Mouse (Mus musculus) limb, embryonic 11.5 days (tissue): ENCODE data around the gene Ltbp2. TPM values are rescaled to one million over a fixed set of nuclear protein-coding genes. Genes with fewer than 3 reads are reported as not detected.

Source experiments
- ATAC-seq: fragments of 200-750 bp; cut with Nextera tagmentation; 2 replicates; pipeline ENCODE4 v1.8.0; 2017; ENCODE audit warnings: low read depth; ENCODE audit not compliant: insufficient number of reproducible peaks, low FRiP score, low TSS enrichment
- DNase-seq: peaks from one replicate; pipeline ENCODE4 v3.0.0-alpha.2; 2015; ENCODE audit warnings: low spot score
- H3K27ac ChIP-seq: fragments of 300-500 bp; sonication (generic); replicated peaks from 2 replicates; pipeline ENCODE4 v1.5.1; 2014; ENCODE audit warnings: low read depth, mild to moderate bottlenecking, low read length
- H3K27me3 ChIP-seq: fragments of 300-500 bp; sonication (generic); 2 replicates; pipeline ENCODE4 v1.6.1; 2014; ENCODE audit warnings: mild to moderate bottlenecking, low read length, mixed read lengths; ENCODE audit not compliant: control insufficient read depth, insufficient read depth
- H3K36me3 ChIP-seq: fragments of 300-500 bp; sonication (generic); 2 replicates; pipeline ENCODE4 v1.6.1; 2014; ENCODE audit warnings: mild to moderate bottlenecking, low read length, moderate library complexity, mixed read lengths; ENCODE audit not compliant: control insufficient read depth, insufficient read depth
- H3K4me1 ChIP-seq: fragments of 300-500 bp; sonication (generic); 2 replicates; pipeline ENCODE4 v1.6.1; 2014; ENCODE audit warnings: low read length, mixed read lengths; ENCODE audit not compliant: control insufficient read depth, insufficient read depth
- H3K4me2 ChIP-seq: fragments of 300-500 bp; sonication (generic); 2 replicates; pipeline ENCODE4 v1.6.1; 2014; ENCODE audit warnings: low read depth, mild to moderate bottlenecking, moderate library complexity; ENCODE audit not compliant: severe bottlenecking
- H3K4me3 ChIP-seq: fragments of 300-500 bp; sonication (generic); 2 replicates; pipeline ENCODE4 v1.5.1; 2014; ENCODE audit warnings: low read depth, low read length
- H3K9ac ChIP-seq: fragments of 300-500 bp; sonication (generic); 2 replicates; pipeline ENCODE4 v1.6.1; 2014; ENCODE audit warnings: mild to moderate bottlenecking, low read length
- H3K9me3 ChIP-seq: fragments of 300-500 bp; sonication (generic); 2 replicates; pipeline ENCODE4 v1.6.1; 2016; ENCODE audit warnings: low read length; ENCODE audit not compliant: control insufficient read depth
- WGBS: fragments of 180-500 bp; shearing (Covaris S2); extraction: QIAGEN DNeasy Blood & Tissue Kit; methylation state at CpG from one replicate; pipeline ENCODE4 v1.1.7; 2014; 5-methylcytosine and 5-hydroxymethylcytosine counted together
- polyA plus RNA-seq: library from polyadenylated mRNA; unstranded; fragments of >200 nt; fragmentation: Nextera tagmentation; extraction: Ambion mirVana; gene quantifications from 2 replicates; pipeline ENCODE4 v1.2.1, GENCODE M21; 2014

The Ltbp2 gene
- polyA plus RNA-seq, 1 experiment from 2014 or later = 0.23 TPM

DNA sequence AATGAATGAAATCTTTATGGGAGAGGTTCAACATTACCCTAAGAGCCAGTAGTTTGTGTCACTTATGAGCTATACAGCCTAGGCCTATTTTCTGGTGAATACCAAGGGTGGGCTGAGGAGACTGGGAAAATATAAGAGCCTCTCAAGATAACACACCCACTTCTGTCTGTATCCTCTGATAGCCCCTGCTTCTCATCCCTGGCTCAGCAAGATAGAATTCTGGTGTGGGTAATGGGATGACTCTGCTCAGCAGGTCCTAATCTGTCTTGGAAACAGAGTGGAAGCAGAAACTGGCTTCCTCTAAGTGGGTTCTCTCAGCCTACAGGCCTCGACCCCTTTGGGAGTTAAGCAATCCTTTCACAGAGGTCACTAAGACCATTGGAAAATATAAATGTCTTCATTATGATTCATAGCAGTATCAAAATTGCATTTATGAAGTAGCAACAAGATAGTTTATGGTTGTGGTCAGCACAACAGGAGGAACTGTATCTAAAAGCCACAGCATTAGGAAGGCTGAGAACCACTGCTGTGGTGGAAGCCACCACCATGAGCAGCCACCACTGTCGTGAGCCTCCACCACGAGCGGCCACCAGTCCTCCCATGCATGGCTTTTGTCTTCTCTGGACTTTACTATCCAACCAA lies 21.8 kb downstream of the Ltbp2 start:
- Histone ChIP-seq H3K27me3 (no peaks in the 10 kb centered on the region), H3K27ac (no peak overlapping the region), H3K4me2 (no peak overlapping the region), H3K36me3 (no peaks in the 10 kb centered on the region), H3K4me3 (no peak overlapping the region), H3K9ac (no peak overlapping the region), H3K9me3 (no peaks in the 10 kb centered on the region), H3K4me1 (peaks cover 10% of the 10 kb centered on the region)
- no peak for DNase-seq
- WGBS = 85% methylated on average over 4 of the region's 4 CpGs
- ATAC-seq = no peak

- H3K4me1 ChIP-seq = peaks cover 23% of the 10 kb centered on the region
These were observed 24.8 kb downstream of the Ltbp2 start for GRCm38 (mm10) chr12:84851403-84852040.

DNA sequence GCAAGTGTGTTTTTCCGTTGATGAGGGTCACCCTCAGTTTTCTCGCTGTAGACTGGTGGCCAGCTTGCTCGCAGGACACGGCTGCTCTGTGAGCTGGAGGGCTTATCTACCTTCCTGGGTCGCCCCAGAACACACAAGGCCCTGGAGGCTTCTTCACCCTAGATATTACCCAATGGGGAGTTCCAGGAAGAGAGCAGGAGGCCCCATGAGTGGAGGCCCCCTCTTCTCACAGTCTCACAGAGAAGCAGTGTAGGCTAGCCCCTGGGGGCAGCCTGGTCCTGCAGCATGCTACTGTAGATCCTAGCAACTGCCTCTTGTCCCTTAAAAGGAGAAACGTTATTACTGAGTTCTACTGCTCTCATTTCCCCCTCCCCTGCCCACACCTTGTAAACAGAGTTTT lies 28.4 kb downstream of the Ltbp2 start:
- Histone ChIP-seq H3K4me3 (no peak overlapping the region), H3K9ac (no peak overlapping the region), H3K27me3 (peaks cover 5% of the 10 kb centered on the region)

More at GRCm38 (mm10) chr12:84851403-84852040, 24.8 kb downstream of the Ltbp2 start:
- Histone ChIP-seq H3K36me3 (no peaks in the 10 kb centered on the region), H3K27me3 (no peaks in the 10 kb centered on the region), H3K4me3 (no peak overlapping the region), H3K9ac (no peak overlapping the region), H3K9me3 (no peaks in the 10 kb centered on the region), H3K27ac (no peak overlapping the region), H3K4me2 (no peak overlapping the region)
- no peak for DNase-seq
- 56% methylated on average over 11 of the region's 11 CpGs for WGBS
- no peak for ATAC-seq

DNA sequence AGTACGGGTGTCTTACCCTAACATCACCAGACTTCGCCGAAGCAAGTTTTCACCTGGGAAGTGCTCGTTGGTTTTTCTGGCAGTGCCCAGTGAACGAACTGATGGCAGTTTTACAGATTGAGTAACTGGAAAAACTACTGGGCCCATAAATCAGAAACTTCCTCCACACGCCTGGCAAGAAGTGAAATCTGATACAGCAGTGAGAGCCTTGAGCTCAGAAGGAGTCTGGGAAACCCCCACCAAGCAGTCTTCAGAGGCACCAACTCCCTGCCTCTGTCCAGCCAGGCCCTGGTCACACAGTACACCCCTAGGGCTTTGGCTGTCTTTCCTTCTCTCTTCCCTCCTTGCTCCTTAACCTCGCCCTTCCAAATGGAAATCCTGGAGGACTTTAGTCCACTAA lies 28.9 kb downstream of the Ltbp2 start:
- H3K27me3 ChIP-seq = peaks cover 5% of the 10 kb centered on the region
- no peaks in the 10 kb centered on the region for H3K9me3 ChIP-seq
- peaks cover 44% of the 10 kb centered on the region for H3K4me1 ChIP-seq
- WGBS = 10% methylated on average over 7 of the region's 7 CpGs
- ATAC-seq (peak; percentile 49), DNase-seq (peak; percentile 70)
- peak overlapping the region; percentile 76; the same call in 1 of the 2 replicates for H3K27ac ChIP-seq
- peak overlapping the region; percentile 28 for H3K4me2 ChIP-seq
- H3K9ac ChIP-seq = no peak overlapping the region
- no peaks in the 10 kb centered on the region for H3K36me3 ChIP-seq
- H3K4me3 ChIP-seq = no peak overlapping the region

More for the DNA sequence above, 28.4 kb downstream of the Ltbp2 start:
- DNase-seq (no peak), ATAC-seq (no peak)
- peaks cover 41% of the 10 kb centered on the region for H3K4me1 ChIP-seq
- WGBS = 33% methylated on average over 6 of the region's 6 CpGs
- peak overlapping the region; percentile 28 for H3K4me2 ChIP-seq
- peak overlapping the region; percentile 76; the same call in 1 of the 2 replicates for H3K27ac ChIP-seq
- no peaks in the 10 kb centered on the region for H3K36me3 ChIP-seq
- no peaks in the 10 kb centered on the region for H3K9me3 ChIP-seq

DNA sequence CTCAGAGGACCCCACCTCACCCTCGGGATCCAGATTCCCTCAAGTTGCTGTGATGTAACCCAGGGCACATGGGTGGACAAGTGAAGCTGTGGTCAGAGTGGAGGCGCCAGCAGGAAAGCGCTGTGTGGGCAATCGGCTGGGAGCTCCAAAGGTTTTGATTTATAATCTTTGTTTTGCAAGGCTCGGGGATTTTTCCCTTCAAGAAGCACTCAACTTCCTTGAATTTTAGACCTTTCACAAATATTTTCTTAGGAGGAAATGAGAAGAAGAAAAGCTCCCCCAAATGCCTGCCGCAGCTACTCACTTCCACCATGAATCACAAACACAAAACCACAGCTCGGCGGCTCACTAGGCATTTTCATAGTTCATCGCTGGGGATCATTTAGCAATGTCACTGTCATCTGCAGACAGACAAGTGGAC lies 29.7 kb downstream of the Ltbp2 start:
- no peak overlapping the region for H3K9ac ChIP-seq
- H3K27ac ChIP-seq = no peak overlapping the region
- H3K4me3 ChIP-seq = no peak overlapping the region
- H3K4me1 ChIP-seq = peaks cover 46% of the 10 kb centered on the region
- no peaks in the 10 kb centered on the region for H3K36me3 ChIP-seq
- 49% methylated on average over 9 of the region's 9 CpGs for WGBS
- no peaks in the 10 kb centered on the region for H3K9me3 ChIP-seq
- no peak for DNase-seq
- H3K4me2 ChIP-seq = no peak overlapping the region
- H3K27me3 ChIP-seq = peaks cover 5% of the 10 kb centered on the region
- no peak for ATAC-seq

GRCm38 (mm10) chr12:84842706-84843105 lies 33.6 kb downstream of the Ltbp2 start:
- H3K27ac ChIP-seq = peak overlapping the region; percentile 75; the same call in 1 of the 2 replicates
- DNase-seq (peak; percentile 80), ATAC-seq (0 out of 2 replicates have a peak, but pooled peaks have one; percentile 32)
- no peaks in the 10 kb centered on the region for H3K36me3 ChIP-seq
- no peak overlapping the region for H3K9ac ChIP-seq
- peaks cover 50% of the 10 kb centered on the region for H3K4me1 ChIP-seq
- H3K4me3 ChIP-seq = no peak overlapping the region
- no peak overlapping the region for H3K4me2 ChIP-seq
- peaks cover 5% of the 10 kb centered on the region for H3K27me3 ChIP-seq
- WGBS = 8% methylated on average over 6 of the region's 6 CpGs
- H3K9me3 ChIP-seq = no peaks in the 10 kb centered on the region

GRCm38 (mm10) chr12:84841158-84842140 lies 34.9 kb downstream of the Ltbp2 start:
- peaks cover 40% of the 10 kb centered on the region for H3K4me1 ChIP-seq
- 40% methylated on average over 15 of the region's 15 CpGs for WGBS
- H3K27ac ChIP-seq = peak overlapping the region; percentile 25; the same call in 1 of the 2 replicates
- no peak overlapping the region for H3K9ac ChIP-seq
- H3K9me3 ChIP-seq = no peaks in the 10 kb centered on the region
- peaks cover 5% of the 10 kb centered on the region for H3K27me3 ChIP-seq
- H3K4me2 ChIP-seq = no peak overlapping the region
- H3K36me3 ChIP-seq = no peaks in the 10 kb centered on the region
- no peak overlapping the region for H3K4me3 ChIP-seq
- DNase-seq (peak; percentile 53), ATAC-seq (peak; percentile 42; the same call in 1 of the 2 replicates)

GRCm38 (mm10) chr12:84840734-84841133 lies 35.6 kb downstream of the Ltbp2 start:
- no peak for ATAC-seq
- Histone ChIP-seq H3K4me1 (peaks cover 38% of the 10 kb centered on the region), H3K27ac (no peak overlapping the region)

More at GRCm38 (mm10) chr12:84840734-84841133, 35.6 kb downstream of the Ltbp2 start:
- peaks cover 5% of the 10 kb centered on the region for H3K27me3 ChIP-seq
- no peaks in the 10 kb centered on the region for H3K36me3 ChIP-seq
- no peak overlapping the region for H3K4me2 ChIP-seq
- no peak overlapping the region for H3K9ac ChIP-seq
- no peak overlapping the region for H3K4me3 ChIP-seq
- 61% methylated on average over 3 of the region's 3 CpGs for WGBS
- H3K9me3 ChIP-seq = no peaks in the 10 kb centered on the region
- DNase-seq = no peak
